Comparison of ENCODE assay signal across 9 mouse cellular contexts in genomic region chr12:28700101-28700511, GRCm38 (mm10). TPM values are rescaled to one million over a fixed set of nuclear protein-coding genes. Genes with fewer than 3 reads are reported as not detected.
DNase-seq lines count a peak whose midpoint lies in the region; ATAC-seq and TF ChIP-seq lines count a peak whose summit lies in the region.
"Had no signal": no experiment of that assay in that cellular context is flagged by ENCODE, and none has a peak within 500 bp of the region (broad histone marks: within the 10 kb centered on the region; RNA-seq: fewer than 3 reads in every experiment).

No protein-coding gene starts in this region.

- H3K4me1 ChIP-seq in neural tube, embryonic 11.5 days (ENCODE audit: control insufficient read depth, insufficient read depth, low read length), result peaks cover 10% of the 10 kb centered on the region; the same call in 1 of the 2 replicates
- H3K4me1 ChIP-seq in midbrain, postnatal 0 days (ENCODE audit: insufficient read depth, low read length), result peaks cover 13% of the 10 kb centered on the region
- H3K4me1 ChIP-seq in liver, embryonic 11.5 days (replicated peaks; ENCODE audit: control insufficient read depth, insufficient read depth, low read length), result no peaks in the 10 kb centered on the region

- H3K4me2 ChIP-seq in neural tube, embryonic 11.5 days (ENCODE audit: low read depth), result no peak overlapping the region
- H3K4me2 ChIP-seq in midbrain, postnatal 0 days (ENCODE audit: low read depth, low read length, poor library complexity, severe bottlenecking), result no peak overlapping the region
- no peak overlapping the region for H3K4me2 ChIP-seq in liver, embryonic 11.5 days
- H3K4me2 ChIP-seq: liver, embryonic 13.5 days had no signal

- H3K9me3 ChIP-seq in neural tube, embryonic 11.5 days (ENCODE audit: control insufficient read depth, low read length), result no peaks in the 10 kb centered on the region
- H3K9me3 ChIP-seq in midbrain, postnatal 0 days (ENCODE audit: low read length), result no peaks in the 10 kb centered on the region
- H3K9me3 ChIP-seq in liver, embryonic 11.5 days (ENCODE audit: control insufficient read depth, low read length), result no peaks in the 10 kb centered on the region
- H3K9me3 ChIP-seq: liver, embryonic 13.5 days had no signal

- TF ChIP-seq CTCF in midbrain, postnatal 0 days (IDR thresholded peaks at IDR 0.05), result no peak

- no peaks in the 10 kb centered on the region for H3K36me3 ChIP-seq in neural tube, embryonic 11.5 days (ENCODE audit: control insufficient read depth, insufficient read depth, low read length)
- H3K36me3 ChIP-seq in midbrain, postnatal 0 days (ENCODE audit: insufficient read depth, low read length), result peaks cover 10% of the 10 kb centered on the region; the same call in 1 of the 2 replicates
- H3K36me3 ChIP-seq in liver, embryonic 11.5 days (ENCODE audit: control insufficient read depth, insufficient read depth, low read length), result no peaks in the 10 kb centered on the region; the same call in 1 of the 2 replicates

- peak overlapping the region; percentile 2; the same call in 1 of the 2 replicates for H3K9ac ChIP-seq in neural tube, embryonic 11.5 days (ENCODE audit: low read length)
- H3K9ac ChIP-seq in midbrain, postnatal 0 days (replicated peaks; ENCODE audit: low read length, poor library complexity, severe bottlenecking), result no peak overlapping the region
- H3K9ac ChIP-seq in liver, embryonic 11.5 days (ENCODE audit: low read depth, low read length), result no peak overlapping the region
- H3K9ac ChIP-seq: liver, embryonic 13.5 days had no signal

- WGBS in neural tube, embryonic 11.5 days, result 32% methylated on average over 3 of the region's 3 CpGs
- 30% methylated on average over 3 of the region's 3 CpGs for WGBS in midbrain, postnatal 0 days
- WGBS in liver, embryonic 11.5 days, result 51% methylated on average over 3 of the region's 3 CpGs

- H3K27ac ChIP-seq in neural tube, embryonic 11.5 days (ENCODE audit: low read depth, low read length), result no peak overlapping the region
- peak overlapping the region; percentile 86 for H3K27ac ChIP-seq in midbrain, postnatal 0 days (ENCODE audit: low read depth, low read length)
- H3K27ac ChIP-seq in liver, embryonic 11.5 days (ENCODE audit: low read depth, low read length), result no peak overlapping the region
- H3K27ac ChIP-seq: liver, embryonic 13.5 days had no signal

- no peak overlapping the region for H3K4me3 ChIP-seq in neural tube, embryonic 11.5 days (ENCODE audit: low read depth, low read length)
- no peak overlapping the region for H3K4me3 ChIP-seq in midbrain, postnatal 0 days (ENCODE audit: low read depth, low read length)
- no peak overlapping the region for H3K4me3 ChIP-seq in liver, embryonic 11.5 days (ENCODE audit: low read depth, low read length)
- H3K4me3 ChIP-seq: liver, embryonic 13.5 days had no signal

- peak; percentile 45 for DNase-seq in cerebellum, adult 11-12 months
- DNase-seq in cerebellum, postnatal 36 days, result no peak
- DNase-seq in neural tube, embryonic 11.5 days (ENCODE audit: low spot score), result peak; percentile 35
- no peak for DNase-seq in neural tube, embryonic 10.5 days (ENCODE audit: extremely low spot score, low spot score)
- DNase-seq in heart, postnatal 4 days, result peak; percentile 24
- peak; percentile 21 for DNase-seq in midbrain, postnatal 0 days (ENCODE audit: low spot score)
- no peak for DNase-seq in liver, embryonic 11.5 days (ENCODE audit: low spot score)
- DNase-seq in liver, result no peak

- no peaks in the 10 kb centered on the region for H3K27me3 ChIP-seq in neural tube, embryonic 11.5 days (ENCODE audit: control insufficient read depth, insufficient read depth, low read length)
- no peaks in the 10 kb centered on the region for H3K27me3 ChIP-seq in midbrain, postnatal 0 days (ENCODE audit: insufficient read depth, low read length)
- H3K27me3 ChIP-seq in liver, embryonic 11.5 days (replicated peaks; ENCODE audit: control insufficient read depth, insufficient read depth, low read length), result no peaks in the 10 kb centered on the region
- H3K27me3 ChIP-seq: liver, embryonic 13.5 days had no signal

- ATAC-seq in neural tube, embryonic 11.5 days (ENCODE audit: insufficient read depth, low FRiP score, low TSS enrichment), result peak; percentile 36; the same call in 1 of the 2 replicates
- 0 out of 2 replicates have a peak, but pooled peaks have one; percentile 5 for ATAC-seq in midbrain, postnatal 0 days (ENCODE audit: low FRiP score)
- ATAC-seq in liver, embryonic 11.5 days (replicated peaks; ENCODE audit: low FRiP score), result no peak

RNA-seq across cellular contexts. Expression of gene Adi1, which starts 25.1 kb away (rescaled TPM):
- 43.8 and 48.8 TPM in 2 replicates for polyA plus RNA-seq in neural tube, embryonic 11.5 days (2014; fragmentation: Nextera tagmentation; extraction: Ambion mirVana)
- 10 to 100 TPM; 27.5 to 31.5 TPM for total RNA-seq in heart, postnatal 4 days (2021)
- total RNA-seq in midbrain, postnatal 0 days (2014; rRNA removed), result 6.4 and 8.8 TPM in 2 replicates
- polyA plus RNA-seq in midbrain, postnatal 0 days (2015; fragmentation: Nextera tagmentation; extraction: Ambion mirVana), result 23.4 and 23.6 TPM in 2 replicates
- polyA plus RNA-seq in liver, embryonic 11.5 days (2014; fragmentation: Nextera tagmentation; extraction: Ambion mirVana), result 80.0 and 91.4 TPM in 2 replicates

RNA-seq across cellular contexts. Expression of gene Trappc12, which starts 50.2 kb away (rescaled TPM):
- polyA plus RNA-seq in neural tube, embryonic 11.5 days (2014; fragmentation: Nextera tagmentation; extraction: Ambion mirVana), result 36.7 and 38.7 TPM in 2 replicates
- 10 to 100 TPM; 24.7 to 25.8 TPM for total RNA-seq in heart, postnatal 4 days (2021)
- 53.2 and 54.4 TPM in 2 replicates for total RNA-seq in midbrain, postnatal 0 days (2014; rRNA removed)
- polyA plus RNA-seq in midbrain, postnatal 0 days (2015; fragmentation: Nextera tagmentation; extraction: Ambion mirVana), result 37.9 and 38.8 TPM in 2 replicates
- 43.2 and 44.2 TPM in 2 replicates for polyA plus RNA-seq in liver, embryonic 11.5 days (2014; fragmentation: Nextera tagmentation; extraction: Ambion mirVana)

RNA-seq across cellular contexts. Expression of gene Rnaseh1, which starts 50.7 kb away (rescaled TPM):
- polyA plus RNA-seq in neural tube, embryonic 11.5 days (2014; fragmentation: Nextera tagmentation; extraction: Ambion mirVana), result 25.7 and 28.5 TPM in 2 replicates
- 1 to 10 TPM; 9.0 to 9.4 TPM for total RNA-seq in heart, postnatal 4 days (2021)
- total RNA-seq in midbrain, postnatal 0 days (2014; rRNA removed), result 7.7 and 9.8 TPM in 2 replicates
- 12.6 and 14.5 TPM in 2 replicates for polyA plus RNA-seq in midbrain, postnatal 0 days (2015; fragmentation: Nextera tagmentation; extraction: Ambion mirVana)
- polyA plus RNA-seq in liver, embryonic 11.5 days (2014; fragmentation: Nextera tagmentation; extraction: Ambion mirVana), result 28.7 and 30.8 TPM in 2 replicates

RNA-seq across cellular contexts. Expression of gene Eipr1, which starts 51.5 kb away (rescaled TPM):
- polyA plus RNA-seq in neural tube, embryonic 11.5 days (2014; fragmentation: Nextera tagmentation; extraction: Ambion mirVana), result 55.1 and 56.4 TPM in 2 replicates
- total RNA-seq in heart, postnatal 4 days (2021), result 10 to 100 TPM; 11.8 to 13.4 TPM
- total RNA-seq in midbrain, postnatal 0 days (2014; rRNA removed), result 57.4 and 62.2 TPM in 2 replicates
- 59.6 and 66.4 TPM in 2 replicates for polyA plus RNA-seq in midbrain, postnatal 0 days (2015; fragmentation: Nextera tagmentation; extraction: Ambion mirVana)
- polyA plus RNA-seq in liver, embryonic 11.5 days (2014; fragmentation: Nextera tagmentation; extraction: Ambion mirVana), result 39.8 and 40.0 TPM in 2 replicates

Comparison
In these comparisons a context has a peak if more than half of its experiments do, and no peak if none do; other contexts are left out.
1. DNase-seq: peak in cerebellum, adult 11-12 months (single experiment), neural tube, embryonic 11.5 days (single experiment), heart, postnatal 4 days (single experiment) and midbrain, postnatal 0 days (single experiment); none in cerebellum, postnatal 36 days (0 of 2), neural tube, embryonic 10.5 days (single experiment), liver, embryonic 11.5 days (single experiment) and liver (single experiment).